Mouse (Mus musculus) layer of hippocampus, adult 18-20 months (tissue): ENCODE data around the gene Sptlc2. TPM values are rescaled to one million over a fixed set of nuclear protein-coding genes. Genes with fewer than 3 reads are reported as not detected.
A peak's percentile ranks its signal among the peaks of the same experiment; 100 is the strongest.
"Not testable (repeated sequence)": the region's sequence is repeated elsewhere in the genome, so short reads cannot be mapped to it uniquely, and the experiment has no call there.

Experiments
- DNase-seq, 2 experiments: peaks; one replicate each; pipeline ENCODE4 v3.0.0; 2022; ENCODE audit warnings: low spot score in 2 of 2
- microRNA-seq, 2 experiments: library from miRNA; unstranded; fragments of <30 nt; microRNA quantifications; one replicate each; pipeline ENCODE4 v1.2.0; 2021
- total RNA-seq, 2 experiments: library from RNA; stranded (reverse); gene quantifications; 2 replicates each; pipeline ENCODE4 v1.2.3; 2021

Gene Sptlc2
- total RNA-seq, 2 experiments from 2014 or later, result 24.6 to 40.9 TPM

GRCm38 (mm10) chr12:87279350-87279749 lies 108.8 kb downstream of the Sptlc2 start:
- DNase-seq, result no peak

GRCm38 (mm10) chr12:87278118-87278730 lies 109.9 kb downstream of the Sptlc2 start:
- no peak for DNase-seq

GRCm38 (mm10) chr12:87277251-87277650 lies 110.9 kb downstream of the Sptlc2 start:
- DNase-seq, result not testable (repeated sequence)

- DNase-seq, result no peak
Observed at GRCm38 (mm10) chr12:87274853-87275831, 113.0 kb downstream of the Sptlc2 start.

GRCm38 (mm10) chr12:87267682-87268081 lies 120.5 kb downstream of the Sptlc2 start:
- DNase-seq, result peak in 1 of 2 experiments; percentile 40

GRCm38 (mm10) chr12:87266827-87267603 lies 121.1 kb downstream of the Sptlc2 start:
- peak in 1 of 2 experiments; percentile 21 for DNase-seq

GRCm38 (mm10) chr12:87266108-87266826 lies 121.9 kb downstream of the Sptlc2 start, which contains the start of the genes Vipas39 and Ahsa1:
Gene Vipas39, minus strand, starts transcription at chr12:87266256.
Gene Ahsa1, plus strand, starts transcription at chr12:87266479.
- peak; percentile 90 to 96 for DNase-seq

- no peak for DNase-seq
Observed at GRCm38 (mm10) chr12:87265444-87265843, 122.7 kb downstream of the Sptlc2 start.

- no peak for DNase-seq
Observed at GRCm38 (mm10) chr12:87260562-87260961, 127.6 kb downstream of the Sptlc2 start.

- no peak for DNase-seq
Observed at GRCm38 (mm10) chr12:87256629-87257028, 131.5 kb downstream of the Sptlc2 start.

Small RNA genes lying within 50 kb of the gene (microRNA-seq; reads per million reads assigned to microRNA genes)
- gene Gm47293 (0 reads per million in 2 experiments), gene Mir3068 (102 to 165 reads per million in 2 experiments)

Other genes starting within 250 kb of the Sptlc2 start
- gene Gstz1, start 241.2 kb downstream of the Sptlc2 start, total RNA-seq, result 10 to 100 TPM; 47.1 to 50.3 TPM
- 10 to 100 TPM; 15.2 to 16.7 TPM for gene Pomt2, start 240.4 kb downstream of the Sptlc2 start, total RNA-seq
- gene Samd15, start 188.6 kb downstream of the Sptlc2 start, total RNA-seq, result 1 to 10 TPM; 3.2 to 3.4 TPM
- gene Tmed8, start 187.9 kb downstream of the Sptlc2 start, total RNA-seq, result 10 to 100 TPM; 28.6 to 29.4 TPM
- 1 to 10 TPM; 2.2 to 2.5 TPM for gene Noxred1, start 149.6 kb downstream of the Sptlc2 start, total RNA-seq
- gene Vipas39, start 122.1 kb downstream of the Sptlc2 start, total RNA-seq, result 10 to 100 TPM; 51.8 to 52.9 TPM
- 100 to 1,000 TPM; 192 to 196 TPM for gene Ahsa1, start 121.9 kb downstream of the Sptlc2 start, total RNA-seq
- gene Ism2, start 88.7 kb downstream of the Sptlc2 start, total RNA-seq, result under 1 TPM in 1 of 2 experiments, not detected in 1; 0.20 TPM
- gene Slirp, start 55.5 kb upstream of the Sptlc2 start, total RNA-seq, result 10 to 100 TPM; 94.4 to 97.2 TPM
- 10 to 100 TPM; 19.4 to 21.0 TPM for gene Alkbh1, start 55.7 kb upstream of the Sptlc2 start, total RNA-seq
- gene Snw1, start 83.9 kb upstream of the Sptlc2 start, total RNA-seq, result 10 to 100 TPM; 62.3 to 68.8 TPM
- not detected for gene Gm5788, start 106.4 kb upstream of the Sptlc2 start, total RNA-seq
- gene Gm8300, start 126.0 kb upstream of the Sptlc2 start, total RNA-seq, result not detected
- gene Oog1, start 214.3 kb upstream of the Sptlc2 start, total RNA-seq, result not detected
- gene Gm4027, start 230.5 kb upstream of the Sptlc2 start, total RNA-seq, result not detected